Mouse (Mus musculus) layer of hippocampus, postnatal 25 days (tissue): ENCODE measurements at regions not wholly inside any gene's neighbourhood (a gene's known extent, or its start where the extent isn't known, plus 50 kb on each side); places are given as distances from the start of the nearest gene placed in this dataset.

ENCODE experiments used
- DNase-seq, 2 experiments: peaks; one replicate each; pipeline ENCODE4 v3.0.0; 2022; ENCODE audit warnings: mixed read lengths in 2 of 2, low spot score in 1 of 2; ENCODE audit errors: extremely low spot score in 1 of 2

DNA sequence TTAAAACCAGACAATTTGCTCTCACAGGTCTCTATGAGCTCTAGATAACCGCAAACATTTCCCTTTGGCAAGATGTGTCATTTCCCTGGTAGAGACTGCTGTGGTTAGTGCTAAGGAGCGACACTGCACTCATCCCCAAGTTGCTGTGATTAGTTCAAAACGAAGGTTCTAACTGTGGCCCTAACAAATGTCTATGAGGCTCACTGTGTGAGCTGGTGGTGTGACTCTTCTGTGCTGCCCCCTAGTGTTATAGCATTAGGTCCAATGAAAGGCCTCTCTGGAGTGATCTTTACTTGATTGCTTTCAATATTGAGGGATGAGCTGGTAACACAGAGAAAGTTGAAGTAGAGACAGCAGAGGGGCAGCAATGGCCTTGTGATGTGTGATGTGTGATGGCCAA, 262.7 kb downstream of the Pmp22 start:
- no peak for DNase-seq

DNA sequence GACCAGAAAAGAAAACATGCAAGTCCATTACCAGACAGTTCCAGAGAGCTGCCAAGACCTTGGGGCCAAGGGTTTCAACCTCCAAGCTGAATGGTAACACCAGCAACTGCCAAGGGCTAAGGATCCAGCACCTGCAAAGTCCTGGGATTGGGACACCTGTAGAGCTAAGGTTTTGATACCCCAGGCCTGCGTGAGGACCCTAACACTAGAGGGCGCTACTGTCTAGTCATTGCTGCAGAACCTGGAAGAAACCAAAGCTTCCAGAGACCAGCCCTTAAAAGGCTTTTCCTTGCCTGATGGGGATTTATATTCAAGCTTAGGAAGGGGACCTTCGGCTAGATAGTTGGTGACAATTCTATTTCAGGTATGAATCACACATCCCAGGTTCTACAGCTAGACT, 263.6 kb downstream of the Pmp22 start:
- DNase-seq = peak in 1 of 2 experiments; percentile 32

DNA sequence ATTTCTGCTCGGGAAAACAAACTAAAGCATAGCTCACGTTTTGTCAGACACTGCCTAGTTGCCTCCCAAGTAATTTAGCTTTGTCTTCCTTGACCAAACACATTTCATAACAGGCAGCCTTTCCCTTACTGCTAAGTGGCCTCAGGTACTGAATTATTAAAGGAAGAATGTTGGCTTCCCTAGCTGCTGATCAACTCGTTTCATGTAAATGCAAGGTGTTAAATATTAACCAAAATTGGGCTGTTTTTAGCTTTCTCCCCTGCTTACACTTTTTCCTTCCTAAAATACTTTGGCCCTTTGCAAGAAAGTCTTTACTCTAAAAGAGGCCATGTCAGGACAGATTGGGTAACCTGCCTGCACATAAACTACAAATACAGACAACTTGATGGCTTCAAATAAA, 265.4 kb downstream of the Pmp22 start:
- DNase-seq = no peak

DNA sequence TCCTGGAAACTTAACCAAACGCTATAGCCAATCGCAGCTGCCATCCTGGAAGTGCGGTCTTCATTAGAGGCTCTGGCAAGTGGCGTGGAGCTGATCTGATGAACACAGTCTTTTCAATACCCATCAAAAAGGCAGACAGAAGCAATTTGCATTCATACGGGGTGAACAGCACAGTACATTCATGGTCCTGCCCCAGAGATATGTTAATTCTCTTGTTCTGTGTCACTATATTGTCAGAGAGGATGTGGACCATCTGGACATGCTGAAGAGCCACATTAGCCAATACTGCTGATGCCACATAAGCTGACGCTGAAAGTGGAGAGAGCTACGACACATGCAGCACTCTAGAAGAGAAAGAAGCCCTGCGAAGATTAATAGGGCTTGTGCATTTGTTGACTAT, 267.6 kb downstream of the Pmp22 start:
- DNase-seq = no peak

DNA sequence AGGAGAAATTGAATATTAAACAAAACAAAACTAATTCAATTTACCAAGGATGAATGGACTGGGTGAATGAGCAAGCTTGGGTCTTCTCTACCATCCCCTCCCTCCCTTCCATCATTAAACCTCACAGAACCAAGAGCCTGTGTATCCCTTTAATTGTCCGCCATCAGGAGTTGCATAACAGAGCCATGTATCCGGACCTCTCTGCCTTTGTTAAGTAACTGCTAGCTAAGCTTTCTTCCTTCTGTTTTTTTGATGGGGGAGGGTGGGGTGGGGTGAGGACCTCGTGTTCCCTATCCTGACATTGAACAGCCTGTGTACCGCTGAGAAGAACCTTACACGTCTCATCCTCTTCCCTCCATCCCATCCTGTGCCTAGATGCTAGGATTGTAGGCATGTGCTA, 274.0 kb downstream of the Pmp22 start:
- no peak for DNase-seq

DNA sequence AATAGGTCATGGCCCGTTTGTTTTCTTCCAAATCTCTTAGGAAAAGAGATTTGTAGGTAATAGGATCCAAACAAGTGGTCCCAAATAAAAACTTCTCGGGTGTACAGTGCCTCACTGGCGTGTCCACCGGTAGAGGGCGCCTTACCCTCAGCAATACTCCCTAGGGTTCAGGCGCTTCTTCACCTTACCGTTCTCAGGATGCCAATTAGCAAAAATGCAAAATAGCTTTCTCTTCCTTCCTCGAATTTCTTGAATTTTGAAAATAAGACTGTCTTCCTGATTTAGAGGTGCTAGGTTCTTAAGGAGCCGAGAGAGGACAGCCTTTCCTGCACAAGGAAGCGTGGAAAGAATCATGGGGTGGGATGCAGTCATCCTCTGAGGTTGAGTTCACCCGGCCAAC, 275.9 kb downstream of the Pmp22 start:
- peak; percentile 70 to 94 for DNase-seq

DNA sequence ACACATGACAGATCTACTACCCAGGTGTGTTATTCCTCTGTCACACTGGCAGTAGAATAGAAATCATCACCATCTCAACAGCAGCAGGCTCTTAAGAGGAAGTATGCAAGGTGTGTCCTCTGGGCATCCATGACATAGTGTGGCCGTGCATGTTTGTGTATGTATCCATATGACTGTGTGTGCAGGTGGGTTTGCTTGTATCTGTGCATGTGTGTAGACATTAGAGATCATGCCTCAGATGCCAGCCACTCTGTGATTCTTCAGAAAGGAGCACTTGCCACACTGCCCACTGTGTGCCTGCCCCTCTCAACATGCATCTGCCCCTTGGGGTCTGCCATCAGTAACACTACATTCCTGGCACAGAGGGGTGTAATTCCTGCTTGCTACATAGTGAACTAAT, 280.6 kb downstream of the Pmp22 start:
- DNase-seq = no peak

DNA sequence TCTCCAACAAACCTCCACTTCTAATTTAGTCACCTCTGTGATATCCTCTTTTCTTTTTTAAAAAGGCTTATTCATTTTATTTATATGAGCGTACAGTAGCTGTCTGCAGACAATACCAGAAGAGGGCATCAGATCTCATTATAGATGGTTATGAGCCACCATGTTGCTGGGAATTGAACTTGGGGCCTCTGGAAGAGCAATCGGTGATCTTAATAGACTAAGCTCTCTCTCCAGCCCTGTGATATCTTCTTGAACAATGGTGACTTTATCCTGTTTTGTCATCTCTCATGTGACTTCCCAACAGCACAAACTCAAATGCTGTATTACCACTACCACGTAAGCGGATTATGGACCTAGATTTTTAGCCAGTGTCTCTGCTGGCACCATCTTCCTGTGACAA, 282.1 kb downstream of the Pmp22 start:
- DNase-seq = no peak

DNA sequence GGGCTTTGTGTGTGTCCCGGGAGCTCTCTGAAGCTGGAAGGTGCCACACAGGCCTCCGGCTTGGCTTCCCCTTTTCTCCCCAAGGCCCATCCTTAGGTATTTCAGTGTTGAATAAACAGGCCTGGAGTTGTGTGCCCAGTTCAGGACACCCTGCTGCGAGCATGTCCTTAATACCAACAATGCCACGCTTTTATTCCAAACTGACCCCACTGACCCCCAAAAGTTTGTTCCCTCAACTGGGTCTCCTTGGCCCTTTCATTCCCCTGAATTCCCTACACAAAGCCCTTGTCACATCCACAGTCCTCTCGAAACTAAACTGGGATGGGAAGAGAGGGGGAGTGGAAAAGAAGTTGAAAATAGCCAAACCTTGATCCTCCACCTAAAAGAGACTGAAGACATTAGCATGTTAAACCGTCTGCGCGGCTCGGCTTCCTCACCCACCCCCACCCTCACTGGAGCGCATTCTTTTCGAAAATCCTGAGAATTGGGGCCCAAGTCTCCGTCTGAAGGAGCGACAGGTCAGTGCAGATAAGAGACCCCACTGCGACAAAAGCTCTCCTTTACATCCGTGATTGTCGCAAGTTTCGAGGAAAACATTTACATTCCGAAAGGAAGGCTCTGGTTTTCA, 283.7 kb downstream of the Pmp22 start:
- no peak for DNase-seq

DNA sequence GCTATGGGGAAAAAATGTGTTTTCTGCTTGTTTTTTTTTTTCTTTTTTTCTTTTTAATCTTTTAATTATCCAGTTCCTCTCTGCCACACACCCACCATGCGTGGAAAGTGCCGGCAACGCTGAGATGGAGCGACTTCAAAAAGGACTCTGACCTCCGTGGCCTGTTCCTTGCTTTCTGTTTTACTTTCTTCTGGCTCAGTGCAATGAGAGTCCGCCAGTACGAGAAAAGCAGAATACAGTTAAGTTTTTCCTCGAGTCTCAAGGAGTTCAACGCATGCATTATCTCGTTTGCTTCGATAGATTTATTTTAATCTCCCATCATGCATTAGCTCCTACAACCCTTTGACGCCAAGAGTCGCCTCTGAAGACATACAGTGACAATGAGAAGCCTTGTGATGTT, 284.3 kb downstream of the Pmp22 start:
- no peak for DNase-seq

DNA sequence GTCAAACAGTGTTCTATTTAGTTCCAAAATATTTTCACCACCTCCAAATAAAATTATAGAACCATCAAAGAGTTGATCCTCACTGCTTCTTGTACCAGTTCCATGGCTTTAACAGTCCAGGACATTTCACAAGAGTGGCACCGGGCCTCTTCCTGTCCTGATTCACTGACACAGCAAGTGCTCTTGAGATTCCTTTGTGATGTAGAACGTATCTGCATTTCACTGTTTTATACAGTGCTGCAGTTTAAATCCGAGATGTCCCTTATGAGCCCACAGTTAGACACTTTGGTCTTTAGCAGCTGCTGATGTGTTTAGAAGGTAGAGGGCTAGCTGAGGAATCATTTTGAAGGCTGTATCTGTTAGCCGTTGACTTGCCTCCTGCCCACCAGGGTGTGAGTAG, 284.8 kb downstream of the Pmp22 start:
- no peak for DNase-seq

DNA sequence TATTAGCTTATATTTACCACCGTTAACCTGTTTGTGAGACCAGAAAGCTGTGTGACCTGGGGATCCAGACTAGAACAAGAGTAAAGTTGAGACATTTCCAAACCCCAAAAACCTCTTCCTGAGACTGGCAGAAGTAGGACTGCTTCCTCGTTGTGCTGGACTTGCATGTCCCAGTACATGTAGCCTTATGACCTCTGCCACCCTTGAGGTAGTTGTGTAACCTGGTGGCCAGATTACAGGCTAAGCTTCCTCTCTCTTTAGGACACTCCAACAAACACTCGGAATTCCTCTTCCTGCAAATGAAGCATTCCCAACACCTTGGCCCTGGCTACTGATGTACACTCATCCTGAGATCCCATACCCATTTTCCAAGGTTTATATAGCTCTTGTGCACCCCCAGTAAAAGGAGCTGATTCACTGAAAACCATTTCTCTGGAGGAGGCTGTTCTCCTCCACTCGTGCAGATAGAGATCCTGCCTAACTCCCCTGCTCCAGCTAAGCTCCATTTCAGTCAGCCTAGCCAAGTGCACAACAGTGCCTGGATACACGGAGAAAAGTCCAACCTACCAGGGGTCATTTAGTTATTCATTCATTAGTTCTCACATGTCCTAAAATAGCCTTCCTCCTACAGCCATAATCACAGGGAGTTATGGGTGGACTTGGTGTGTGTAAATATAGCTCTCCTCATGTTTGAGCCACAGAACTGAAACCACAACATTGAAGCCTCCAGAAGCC, 289.4 kb downstream of the Pmp22 start:
- DNase-seq = no peak

DNA sequence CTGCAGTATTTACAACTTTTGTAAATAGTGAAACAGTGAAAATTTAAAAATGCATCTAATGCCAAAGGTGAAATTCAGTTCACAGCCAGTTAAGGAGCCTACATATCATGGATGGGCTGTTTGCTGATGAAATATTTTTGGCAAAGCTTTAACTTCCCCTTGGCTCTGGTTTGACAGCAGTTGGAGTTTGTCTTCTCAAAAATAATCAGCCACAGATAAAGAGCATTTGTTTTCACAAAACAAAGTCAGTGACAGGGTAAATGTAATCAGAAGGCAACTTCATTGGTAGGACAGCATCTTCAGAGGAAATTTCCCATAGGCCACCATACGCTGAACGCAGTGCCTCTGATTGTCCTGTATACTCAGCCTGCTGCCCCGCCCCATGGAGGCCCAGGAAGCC, 291.6 kb downstream of the Pmp22 start:
- DNase-seq = no peak

DNA sequence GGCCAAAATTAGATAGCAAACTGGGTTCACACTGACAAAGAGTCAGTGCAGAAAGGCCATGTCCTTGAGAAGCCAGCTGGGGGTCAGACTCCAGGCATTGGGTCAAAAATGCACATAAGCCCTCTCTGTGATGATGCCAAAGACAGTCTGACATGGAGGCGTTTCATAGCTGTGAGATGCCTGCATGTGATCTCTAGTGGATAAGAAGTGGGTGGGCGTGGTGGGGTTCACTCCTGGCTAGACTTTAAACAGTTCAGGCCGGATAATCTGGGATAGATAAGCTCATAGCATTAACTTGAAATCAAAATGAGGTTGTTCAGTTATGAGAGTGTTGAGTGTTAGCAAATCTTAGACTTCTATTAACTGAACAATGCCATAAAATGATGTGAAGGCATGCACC, 293.3 kb downstream of the Pmp22 start:
- no peak for DNase-seq

DNA sequence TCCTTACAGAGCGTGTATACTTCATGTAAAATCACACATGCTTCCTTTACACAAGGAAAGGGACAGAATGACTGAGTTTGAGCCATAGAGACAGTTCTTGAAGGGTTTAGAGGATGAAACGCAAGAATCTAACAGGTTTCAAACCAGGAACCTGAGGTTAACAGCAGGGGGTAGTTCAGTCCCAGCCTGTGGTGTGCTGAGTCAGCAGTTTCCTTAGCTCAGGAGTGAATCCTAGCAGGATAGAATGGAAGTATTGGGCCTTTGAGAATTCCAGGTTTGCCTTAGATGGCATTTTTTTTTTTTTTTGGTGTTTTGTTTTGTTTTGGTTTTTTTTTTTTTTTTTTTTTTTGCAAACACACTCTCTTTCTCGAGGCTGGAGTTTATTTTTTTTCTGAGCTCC, 295.5 kb downstream of the Pmp22 start:
- no peak for DNase-seq

DNA sequence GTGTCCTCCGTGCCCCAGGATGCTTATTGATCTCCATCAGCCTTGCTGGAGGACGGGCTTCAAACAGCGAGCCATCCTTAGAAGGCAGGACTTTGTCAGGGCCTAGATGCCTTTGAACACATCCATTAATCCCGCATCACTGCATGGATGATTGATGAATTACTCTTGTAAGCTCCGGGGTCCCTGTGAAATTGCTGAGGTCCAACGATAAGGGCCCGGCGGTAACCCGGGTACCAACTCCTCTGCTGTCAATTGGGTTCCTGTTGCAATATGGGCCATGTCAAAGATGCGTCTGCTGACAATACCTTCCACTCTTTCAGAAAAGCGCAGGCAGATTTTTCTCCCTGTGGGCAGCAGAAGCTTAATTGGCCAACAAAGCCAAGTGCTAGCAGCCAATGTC, 297.0 kb downstream of the Pmp22 start:
- no peak for DNase-seq

DNA sequence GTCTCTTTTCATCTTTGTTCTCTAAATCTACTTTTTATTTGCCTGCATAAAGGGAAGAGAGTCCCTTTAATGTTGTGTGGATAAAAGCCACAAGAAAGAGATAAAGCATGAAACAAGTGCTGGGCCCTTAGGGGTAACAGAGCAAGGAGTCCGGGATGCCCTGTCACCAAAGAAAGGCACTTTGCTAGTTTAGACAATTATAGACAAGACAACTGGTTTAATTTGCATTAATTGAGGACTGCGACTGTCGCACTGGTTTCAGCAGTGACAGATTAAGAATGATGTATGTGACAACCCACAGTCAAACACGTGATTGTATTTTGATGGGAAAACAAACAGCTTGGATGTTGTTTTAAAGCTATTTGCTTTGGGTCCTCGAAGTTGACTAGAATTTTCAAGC, 325.0 kb downstream of the Pmp22 start:
- DNase-seq = no peak

DNA sequence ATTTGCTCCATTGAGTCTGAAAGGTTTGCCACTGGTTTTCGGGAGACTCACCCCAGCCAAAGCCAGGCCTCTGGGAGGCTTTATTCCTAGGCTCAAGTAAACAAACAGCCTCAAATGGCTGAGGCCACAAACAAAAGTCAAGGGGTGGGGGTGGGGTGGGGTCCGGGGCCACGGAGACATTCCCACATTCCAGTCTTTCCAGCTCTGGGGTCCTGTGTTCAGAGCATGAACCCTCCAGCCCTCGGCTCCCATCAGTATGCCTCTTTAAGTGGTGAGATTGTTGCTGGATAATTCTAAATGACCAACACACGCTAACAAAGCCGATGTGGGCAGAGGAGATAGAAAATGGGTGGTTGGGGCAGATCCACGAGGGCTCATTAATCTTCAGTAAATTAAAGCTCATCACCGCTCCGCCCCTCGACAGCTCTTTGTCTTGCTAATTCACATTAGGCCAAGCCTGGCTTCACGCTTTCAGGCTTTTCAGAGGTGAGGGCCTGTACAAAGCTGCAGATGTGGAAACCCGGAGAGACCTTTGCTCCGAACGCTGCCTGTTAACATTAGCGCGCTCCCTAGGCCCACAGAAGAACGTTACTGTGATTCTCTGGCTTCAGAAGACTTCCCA, 326.2 kb downstream of the Pmp22 start:
- no peak for DNase-seq

DNA sequence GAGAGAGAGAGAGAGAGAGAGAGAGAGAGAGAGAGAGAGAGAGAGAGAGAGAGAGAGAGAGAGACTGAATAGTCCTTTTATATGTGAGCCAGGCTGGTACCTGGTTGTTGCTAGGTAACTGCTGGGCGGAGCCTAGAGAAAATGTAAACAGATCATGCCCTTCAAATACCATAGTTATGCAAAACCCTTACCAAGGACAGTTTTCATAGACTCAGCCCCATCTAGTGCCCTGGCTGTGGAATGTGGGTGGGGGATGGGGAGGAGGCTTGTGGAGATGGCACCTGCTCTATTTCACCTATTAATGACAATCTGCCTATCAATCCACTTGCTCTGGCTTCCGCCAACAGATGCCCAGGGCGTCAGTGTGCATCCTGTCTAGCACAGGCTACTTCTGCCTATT, 327.6 kb downstream of the Pmp22 start:
- DNase-seq = no peak

DNA sequence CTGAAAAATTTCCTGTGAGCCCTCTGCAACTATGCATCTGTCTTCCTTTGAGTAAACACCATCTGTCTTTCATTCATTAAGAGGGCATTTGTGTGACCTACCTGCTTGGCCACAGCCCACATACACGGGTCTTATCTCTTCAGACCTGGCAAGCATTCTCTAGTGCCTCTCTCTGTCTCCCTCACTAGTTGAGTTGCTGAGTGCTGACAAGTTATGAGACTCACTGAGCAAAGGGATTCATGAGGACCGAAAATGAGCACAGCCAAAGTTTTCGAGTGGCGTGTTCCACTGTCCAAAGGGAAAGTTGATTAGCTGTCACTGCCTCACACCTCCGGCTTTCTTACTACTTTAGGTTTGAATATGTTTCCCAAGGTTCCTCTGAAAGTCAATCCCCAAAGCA, 328.5 kb downstream of the Pmp22 start:
- no peak for DNase-seq

DNA sequence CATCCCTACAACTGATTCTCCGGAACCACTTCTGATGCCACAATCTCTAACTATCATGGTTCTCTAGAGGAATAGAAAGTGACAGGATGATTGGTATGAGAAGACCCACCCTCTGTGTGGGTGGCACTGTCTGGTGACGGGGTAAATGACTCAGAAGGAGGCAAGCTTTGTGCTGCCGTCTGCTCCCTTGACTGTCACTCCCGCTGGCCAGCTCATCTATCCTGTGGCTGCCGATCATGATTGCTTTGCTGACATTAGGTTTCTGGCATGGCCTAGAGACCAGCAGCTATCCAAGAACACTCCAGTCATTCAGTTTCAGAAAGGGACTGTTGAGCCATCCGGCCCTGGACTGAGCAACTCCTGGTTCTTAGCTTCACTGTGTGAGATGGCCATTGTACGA, 331.4 kb downstream of the Pmp22 start:
- DNase-seq = no peak

DNA sequence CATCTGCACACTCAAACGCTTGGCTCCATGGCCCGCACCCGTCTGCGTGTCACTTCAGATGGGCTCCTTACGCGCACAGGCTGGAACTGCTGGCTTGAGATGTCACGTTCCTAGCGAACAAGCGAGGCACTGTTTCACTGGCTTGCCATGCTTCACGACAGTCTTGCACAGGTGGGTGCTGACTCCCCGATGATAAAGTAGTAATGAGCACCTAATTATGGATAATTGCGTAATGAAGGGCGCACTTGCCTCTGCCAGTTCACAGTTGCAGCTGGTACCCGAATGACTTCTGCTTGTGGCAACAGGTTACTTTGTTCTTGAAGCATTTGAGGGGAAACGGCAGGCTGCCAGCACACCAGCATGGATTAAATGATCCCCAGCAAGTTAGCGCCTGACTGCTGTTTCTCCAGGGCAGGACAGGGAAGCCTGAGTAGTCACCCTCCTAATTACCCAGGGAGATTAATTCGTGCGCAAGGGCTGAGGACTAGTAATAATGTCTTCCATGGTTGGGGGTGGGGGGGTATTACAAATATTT, 335.1 kb downstream of the Pmp22 start:
- no peak for DNase-seq
